Mouse (Mus musculus) cerebellum, adult 18-20 months (tissue): ENCODE results near the gene Dusp2.

ENCODE experiments used
- DNase-seq, 2 experiments: peaks; one replicate each; pipeline ENCODE4 v3.0.0; 2021

The Dusp2 gene

DNA sequence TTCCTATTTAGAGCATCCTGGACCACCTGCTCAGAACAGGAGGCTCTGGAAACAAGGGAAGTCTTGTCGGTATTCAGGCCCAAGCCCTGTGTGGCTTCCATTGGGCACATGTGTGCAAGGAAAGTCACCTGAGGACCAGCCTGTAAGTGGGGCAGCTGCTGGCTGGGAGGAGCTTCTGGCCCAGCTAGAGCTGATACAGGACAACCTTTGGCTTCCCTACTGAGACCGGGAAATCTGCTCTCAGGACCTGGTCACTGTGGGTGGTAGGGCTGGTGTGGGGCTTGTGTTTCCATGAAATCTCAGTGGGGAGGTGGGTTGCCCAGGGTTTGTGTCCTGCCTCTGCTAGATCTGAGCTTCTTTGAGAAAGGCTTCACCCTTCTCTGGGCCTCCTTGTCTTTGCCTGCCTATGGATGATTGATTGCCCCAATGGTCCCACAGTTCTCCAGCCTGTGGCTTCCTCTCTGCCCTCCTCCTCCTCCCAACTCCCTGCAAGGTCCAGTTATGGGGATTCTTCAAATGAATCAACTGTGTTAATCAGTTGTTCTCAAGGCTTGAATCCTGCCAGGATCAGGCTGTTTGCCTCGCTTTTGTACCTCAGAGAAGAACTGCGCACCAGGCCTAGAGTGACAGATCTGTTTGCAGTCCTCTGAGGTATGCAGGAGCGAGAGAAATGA, 33.9 kb downstream of the Dusp2 start:
- DNase-seq: no peak

DNA sequence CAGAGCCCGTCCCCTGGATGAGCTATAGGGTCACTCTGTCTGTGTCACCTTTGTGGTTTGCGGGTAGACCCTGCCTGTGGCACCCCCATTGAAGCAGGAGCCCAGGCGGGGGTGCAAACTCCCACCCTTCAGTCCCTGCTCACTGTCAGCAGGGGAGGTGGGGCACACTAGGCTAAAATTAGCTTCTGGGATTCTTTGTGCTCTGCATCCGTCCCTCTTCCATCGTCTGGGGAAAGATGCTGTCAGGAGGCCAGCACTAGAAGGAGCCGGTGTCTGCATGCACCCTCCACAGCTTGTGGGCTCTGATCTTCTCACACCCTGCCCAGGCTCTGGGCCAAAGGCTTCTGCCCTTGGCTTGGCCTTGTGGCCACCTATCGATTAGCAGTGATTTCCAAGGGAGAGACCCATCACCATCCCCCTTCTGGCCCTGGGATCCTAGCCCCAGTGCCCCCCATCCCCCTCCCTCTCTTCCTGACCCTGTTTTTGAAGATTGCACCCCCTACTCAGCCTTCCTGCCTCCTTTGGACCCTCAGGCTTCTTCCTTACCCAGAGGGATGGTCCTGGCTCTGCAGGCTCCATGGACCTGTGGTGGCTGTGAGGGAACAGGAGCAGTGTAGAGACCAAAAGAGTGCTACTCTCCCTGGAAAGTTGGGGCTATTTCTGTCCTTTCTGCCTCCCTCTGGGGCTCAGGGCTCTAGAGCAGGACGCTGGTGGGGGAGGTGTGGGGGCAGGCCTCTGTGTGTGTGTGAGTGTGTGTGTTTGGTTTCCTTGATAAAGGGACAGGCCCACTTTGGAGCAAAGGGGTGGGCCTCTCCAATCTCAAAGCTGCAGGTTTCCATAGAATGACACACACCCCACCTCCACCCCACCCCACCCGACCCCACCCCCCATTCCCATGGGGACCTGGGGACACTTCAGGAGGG, 34.9 kb downstream of the Dusp2 start:
- DNase-seq: no peak

GRCm38 (mm10) chr2:127371484-127371861, 35.5 kb downstream of the Dusp2 start:
- no peak for DNase-seq

GRCm38 (mm10) chr2:127372082-127372481, 36.1 kb downstream of the Dusp2 start:
- no peak for DNase-seq

- no peak for DNase-seq
Observed at GRCm38 (mm10) chr2:127374131-127374530, 38.2 kb downstream of the Dusp2 start.

- no peak for DNase-seq
Observed at GRCm38 (mm10) chr2:127375087-127375486, 39.1 kb downstream of the Dusp2 start.

- no peak for DNase-seq
Observed at GRCm38 (mm10) chr2:127375759-127376341, 39.9 kb downstream of the Dusp2 start.

GRCm38 (mm10) chr2:127376423-127377051, 40.6 kb downstream of the Dusp2 start:
- DNase-seq: no peak

DNA sequence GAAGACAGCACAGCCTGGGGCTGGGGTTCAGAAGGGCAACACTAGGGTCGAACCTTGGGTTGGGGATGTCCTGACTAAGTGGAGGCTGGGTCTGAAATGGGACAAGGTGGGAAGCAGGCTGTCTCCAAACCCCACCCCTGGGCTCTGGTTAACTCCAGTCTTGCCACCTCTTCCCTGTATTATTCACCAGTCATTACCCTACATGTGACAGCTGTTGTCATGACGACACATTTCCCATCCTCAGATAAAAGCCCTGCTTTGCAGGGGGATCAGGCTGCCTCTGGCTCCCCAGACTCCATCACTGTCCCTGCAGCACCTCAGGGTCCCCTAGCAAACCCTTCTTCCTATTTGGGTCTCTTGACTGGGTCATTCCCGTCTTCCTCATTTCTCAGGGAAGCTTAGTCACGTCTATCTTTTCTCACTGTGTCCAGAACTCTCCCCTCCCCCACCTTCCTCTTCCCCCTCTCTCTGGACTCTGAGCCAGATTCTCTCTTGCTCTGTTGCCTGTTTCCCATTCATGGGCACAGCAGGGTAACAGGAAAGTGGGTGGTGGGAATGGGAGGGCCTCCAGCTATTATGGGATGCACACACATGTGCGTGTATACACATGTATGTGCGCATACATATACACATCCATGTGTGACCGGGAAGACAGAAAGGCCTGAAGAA, 42.1 kb downstream of the Dusp2 start:
- no peak for DNase-seq

DNA sequence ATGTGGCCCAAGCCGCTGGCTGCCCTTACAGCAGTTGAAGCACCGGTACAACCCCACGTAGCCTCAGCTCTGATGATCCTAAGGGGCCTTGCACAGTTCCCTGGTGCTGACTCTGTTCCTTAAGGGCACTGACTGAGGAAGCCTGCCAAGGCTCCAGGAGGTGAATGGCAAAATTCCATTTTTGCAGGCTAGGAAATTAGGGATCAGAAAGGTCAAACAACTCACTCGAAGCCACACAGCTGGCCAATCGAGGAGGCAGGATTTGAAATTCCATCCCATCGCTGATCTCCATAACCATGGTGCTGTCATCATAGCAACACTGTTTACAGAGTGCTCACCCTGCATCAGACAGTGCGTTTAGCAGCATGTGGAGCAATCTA, 42.6 kb downstream of the Dusp2 start:
- no peak for DNase-seq

DNA sequence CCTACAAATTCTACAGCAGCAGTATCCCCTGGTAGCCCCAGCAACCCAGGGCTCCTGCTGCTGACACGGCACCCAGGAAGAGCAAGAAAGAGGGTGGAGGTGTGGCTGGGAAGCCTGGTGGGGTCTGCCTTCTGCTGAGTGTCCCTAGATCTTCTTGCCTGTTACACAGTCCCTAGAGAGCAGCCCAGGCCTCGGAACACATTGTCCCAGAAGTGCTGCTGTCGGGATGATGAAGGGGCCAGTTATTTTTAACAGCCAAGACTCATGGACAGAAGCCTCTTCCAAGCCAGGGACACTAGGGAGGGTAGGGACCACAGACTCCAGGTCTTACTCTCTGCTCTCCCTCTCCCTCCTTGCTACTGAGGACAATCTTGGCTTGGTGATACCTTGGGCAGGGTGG, 43.3 kb downstream of the Dusp2 start:
- DNase-seq: no peak

DNA sequence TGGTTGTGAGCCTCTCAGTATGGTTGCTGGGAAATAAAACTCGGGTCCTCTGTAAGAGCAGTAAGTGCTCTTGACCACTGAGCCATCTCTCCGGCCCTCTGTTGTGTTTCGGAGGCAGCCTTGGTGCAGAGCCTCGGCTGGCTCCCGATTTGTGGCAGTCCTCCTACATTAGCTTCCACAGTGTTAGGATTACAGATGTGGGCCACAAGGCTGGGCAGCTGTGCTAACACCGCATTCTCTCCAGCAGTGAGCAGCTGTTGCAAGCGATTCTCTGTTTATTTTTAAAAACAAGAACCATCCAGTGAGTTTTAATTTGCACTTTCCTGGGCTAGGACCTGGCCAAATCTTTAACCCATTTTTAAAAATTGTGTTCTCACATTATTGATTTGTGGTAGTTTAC, 47.9 kb downstream of the Dusp2 start:
- DNase-seq: no peak

- no peak for DNase-seq
Observed at GRCm38 (mm10) chr2:127387521-127387920, 51.6 kb downstream of the Dusp2 start.
